Mouse (Mus musculus): ENCODE results near the gene 1700003E16Rik.

GRCm38 (mm10) chr6:83166243-83166630 is 10.0 kb downstream of the 1700003E16Rik start:
- no peak for TF ChIP-seq CTCF (IDR thresholded peaks at IDR 0.05; ENCODE audit: borderline replicate concordance, insufficient read depth, low read depth, low read length)
- TF ChIP-seq POLR2A (IDR thresholded peaks at IDR 0.05; ENCODE audit: borderline replicate concordance, insufficient read depth, low read length), result no peak
